Comparison of ENCODE assay signal across 21 mouse cellular contexts in the genomic region with DNA sequence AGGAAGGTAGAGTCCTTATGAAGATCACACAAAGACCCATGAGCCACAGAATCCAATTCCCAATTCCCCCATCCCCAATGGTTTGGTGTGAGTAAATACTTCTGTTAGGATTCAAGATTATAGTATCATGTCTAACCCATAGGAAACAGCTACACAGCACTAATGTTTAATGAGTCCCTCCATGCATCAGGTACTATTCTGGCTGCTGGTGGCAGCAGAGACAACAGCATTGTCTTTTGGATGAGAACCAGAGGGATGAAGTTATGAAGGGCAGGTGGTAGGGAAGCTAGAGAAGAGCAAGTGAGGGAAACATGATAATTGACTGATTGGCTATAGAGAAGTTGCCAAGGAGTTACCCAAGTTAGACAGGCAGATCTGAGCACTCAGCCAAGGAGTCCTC.
A peak's percentile ranks its signal among the peaks of the same experiment; 100 is the strongest.
DNase-seq lines count a peak whose midpoint lies in the region; ATAC-seq and TF ChIP-seq lines count a peak whose summit lies in the region.
"Had no signal": no experiment of that assay in that cellular context is flagged by ENCODE, and none has a peak within 500 bp of the region (broad histone marks: within the 10 kb centered on the region; RNA-seq: fewer than 3 reads in every experiment).

No protein-coding gene starts in this region.

- no peak for TF ChIP-seq CTCF in cerebellum, adult 2 months (IDR thresholded peaks at IDR 0.05; ENCODE audit: borderline replicate concordance, insufficient read depth, low read depth, low read length)
- peak; percentile 36 for TF ChIP-seq CTCF in heart, postnatal 0 days (IDR thresholded peaks at IDR 0.05; ENCODE audit: low read depth)
- TF ChIP-seq CTCF in left cerebral cortex, adult 2 months (IDR thresholded peaks at IDR 0.05), result peak; percentile 24
- TF ChIP-seq CTCF in stomach, postnatal 0 days (IDR thresholded peaks at IDR 0.05; ENCODE audit: low read depth), result peak; percentile 5; the same call in 1 of the 2 replicates

- ATAC-seq in heart, postnatal 0 days (ENCODE audit: insufficient read depth, low read depth), result no peak
- no peak for ATAC-seq in heart, embryonic 12.5 days (ENCODE audit: insufficient number of reproducible peaks, low FRiP score)
- ATAC-seq in stomach, postnatal 0 days (ENCODE audit: low FRiP score, low TSS enrichment), result no peak
- ATAC-seq: forebrain, embryonic 14.5 days; forebrain, postnatal 0 days had no signal

- H3K27me3 ChIP-seq in cerebellum, adult 2 months (ENCODE audit: control insufficient read depth, insufficient read depth, low read length), result no peaks in the 10 kb centered on the region
- H3K27me3 ChIP-seq in heart, postnatal 0 days (ENCODE audit: control insufficient read depth, insufficient read depth, low read length), result no peaks in the 10 kb centered on the region
- no peaks in the 10 kb centered on the region for H3K27me3 ChIP-seq in heart, embryonic 12.5 days (replicated peaks)
- no peaks in the 10 kb centered on the region for H3K27me3 ChIP-seq in stomach, postnatal 0 days (ENCODE audit: control insufficient read depth, insufficient read depth, low read length)
- H3K27me3 ChIP-seq: embryonic facial prominence, embryonic 12.5 days; embryonic facial prominence, embryonic 15.5 days; heart, embryonic 13.5 days; hindbrain, embryonic 12.5 days; hindbrain, embryonic 15.5 days had no signal

- H3K4me2 ChIP-seq in heart, postnatal 0 days (ENCODE audit: low read depth, low read length), result no peak overlapping the region
- H3K4me2 ChIP-seq in heart, embryonic 12.5 days, result no peak overlapping the region
- no peak overlapping the region for H3K4me2 ChIP-seq in stomach, postnatal 0 days (replicated peaks; ENCODE audit: low read depth)
- H3K4me2 ChIP-seq: embryonic facial prominence, embryonic 12.5 days; embryonic facial prominence, embryonic 15.5 days; heart, embryonic 13.5 days; hindbrain, embryonic 12.5 days; hindbrain, embryonic 15.5 days had no signal

- H3K27ac ChIP-seq in cerebellum, adult 2 months (ENCODE audit: insufficient read depth, low read length), result no peak overlapping the region
- H3K27ac ChIP-seq in heart, postnatal 0 days (ENCODE audit: low read depth), result no peak overlapping the region
- H3K27ac ChIP-seq in heart, embryonic 12.5 days (ENCODE audit: poor library complexity, severe bottlenecking), result no peak overlapping the region
- no peak overlapping the region for H3K27ac ChIP-seq in left cerebral cortex, adult 2 months
- no peak overlapping the region for H3K27ac ChIP-seq in stomach, postnatal 0 days (replicated peaks)
- H3K27ac ChIP-seq: embryonic facial prominence, embryonic 12.5 days; embryonic facial prominence, embryonic 15.5 days; gastrocnemius, adult 2 months; heart, embryonic 13.5 days; hindbrain, embryonic 12.5 days; hindbrain, embryonic 15.5 days had no signal

- no peaks in the 10 kb centered on the region for H3K9me3 ChIP-seq in heart, postnatal 0 days (replicated peaks; ENCODE audit: control insufficient read depth, low read length)
- no peaks in the 10 kb centered on the region for H3K9me3 ChIP-seq in heart, embryonic 12.5 days (replicated peaks)
- no peaks in the 10 kb centered on the region for H3K9me3 ChIP-seq in stomach, postnatal 0 days (ENCODE audit: control insufficient read depth, low read length)
- H3K9me3 ChIP-seq: embryonic facial prominence, embryonic 12.5 days; embryonic facial prominence, embryonic 15.5 days; heart, embryonic 13.5 days; hindbrain, embryonic 12.5 days; hindbrain, embryonic 15.5 days had no signal

- DNase-seq in cerebellum, adult 9-10 months, result peak; percentile 6
- DNase-seq in cerebellum, adult 2 months, result no peak
- DNase-seq in heart, postnatal 0 days (ENCODE audit: low spot score), result no peak
- DNase-seq in left cerebral cortex, adult 2 months (ENCODE audit: extremely low spot score in 1 of 2, low spot score in 2 of 2), result no peak
- DNase-seq in left cerebral cortex, postnatal 14 days (ENCODE audit: low spot score in 2 of 2), result no peak
- DNase-seq in stomach, postnatal 0 days (ENCODE audit: low spot score), result no peak
- no peak for DNase-seq in adrenal gland, postnatal 25 days
- DNase-seq: adrenal gland, postnatal 10 days; cerebellum, adult 11-12 months; cerebellum, adult 9-11 months; cerebellum, postnatal 25 days; forebrain, postnatal 0 days; gastrocnemius, adult 2 months; gastrocnemius, postnatal 14 days had no signal

- no peak overlapping the region for H3K4me3 ChIP-seq in cerebellum, adult 2 months (replicated peaks; ENCODE audit: insufficient read depth, low read depth, low read length)
- H3K4me3 ChIP-seq in heart, postnatal 0 days (ENCODE audit: low read depth, low read length), result no peak overlapping the region
- H3K4me3 ChIP-seq in heart, embryonic 12.5 days, result no peak overlapping the region
- no peak overlapping the region for H3K4me3 ChIP-seq in left cerebral cortex, adult 2 months
- H3K4me3 ChIP-seq in stomach, postnatal 0 days (ENCODE audit: low read depth, low read length), result no peak overlapping the region
- H3K4me3 ChIP-seq: embryonic facial prominence, embryonic 12.5 days; embryonic facial prominence, embryonic 15.5 days; gastrocnemius, adult 2 months; heart, embryonic 13.5 days; hindbrain, embryonic 12.5 days; hindbrain, embryonic 15.5 days had no signal

- intact Hi-C loops in left cerebral cortex, adult 2 months (cut with DNase I), result loop anchor here (10.0 kb wide), 1 partner anchor 885 kb away; the partner anchor contains the start of gene Epha4
- intact Hi-C loops in left cerebral cortex, postnatal 14 days (cut with DNase I), result loop anchor here (5.0 kb wide), 1 partner anchor 882 kb away; no protein-coding TSS in a partner anchor

- no peaks in the 10 kb centered on the region for H3K36me3 ChIP-seq in heart, postnatal 0 days (replicated peaks; ENCODE audit: control insufficient read depth, insufficient read depth, low read length)
- H3K36me3 ChIP-seq in heart, embryonic 12.5 days, result no peaks in the 10 kb centered on the region
- H3K36me3 ChIP-seq in stomach, postnatal 0 days (ENCODE audit: control insufficient read depth, insufficient read depth, low read length), result no peaks in the 10 kb centered on the region
- H3K36me3 ChIP-seq: embryonic facial prominence, embryonic 12.5 days; embryonic facial prominence, embryonic 15.5 days; heart, embryonic 13.5 days; hindbrain, embryonic 12.5 days; hindbrain, embryonic 15.5 days had no signal

- H3K9ac ChIP-seq in heart, postnatal 0 days (replicated peaks; ENCODE audit: low read depth, low read length), result no peak overlapping the region
- H3K9ac ChIP-seq in heart, embryonic 12.5 days, result no peak overlapping the region
- H3K9ac ChIP-seq in stomach, postnatal 0 days (ENCODE audit: low read length), result no peak overlapping the region
- H3K9ac ChIP-seq: embryonic facial prominence, embryonic 12.5 days; embryonic facial prominence, embryonic 15.5 days; forebrain, postnatal 0 days; heart, embryonic 13.5 days; hindbrain, embryonic 12.5 days; hindbrain, embryonic 15.5 days had no signal

- no peaks in the 10 kb centered on the region for H3K4me1 ChIP-seq in cerebellum, adult 2 months (ENCODE audit: control insufficient read depth, insufficient read depth, low read length)
- H3K4me1 ChIP-seq in heart, postnatal 0 days (ENCODE audit: control insufficient read depth, insufficient read depth), result no peaks in the 10 kb centered on the region
- H3K4me1 ChIP-seq in heart, embryonic 12.5 days (replicated peaks), result peaks cover 9% of the 10 kb centered on the region; the same call in 1 of the 2 replicates
- no peaks in the 10 kb centered on the region for H3K4me1 ChIP-seq in stomach, postnatal 0 days (replicated peaks; ENCODE audit: control insufficient read depth, insufficient read depth)
- H3K4me1 ChIP-seq: embryonic facial prominence, embryonic 12.5 days; embryonic facial prominence, embryonic 15.5 days; hindbrain, embryonic 12.5 days; hindbrain, embryonic 15.5 days had no signal

- TF ChIP-seq POLR2A in cerebellum, adult 2 months (IDR thresholded peaks at IDR 0.05; ENCODE audit: borderline replicate concordance, insufficient read depth, low read length), result no peak

- TF ChIP-seq EP300 in heart, postnatal 0 days (IDR thresholded peaks at IDR 0.05; ENCODE audit: low read depth), result no peak
- TF ChIP-seq EP300 in stomach, postnatal 0 days (optimal IDR thresholded peaks at IDR 0.05), result no peak
